Mouse (Mus musculus) intestine, embryonic 16.5 days (tissue): ENCODE measurements around the gene Tenm2. TPM values are rescaled to one million over a fixed set of nuclear protein-coding genes. Genes with fewer than 3 reads are reported as not detected.

Experiments used
- ATAC-seq: fragments of 200-750 bp; cut with Nextera tagmentation; 2 replicates; pipeline ENCODE4 v1.8.0; 2017; ENCODE audit warnings: moderate TSS enrichment, moderate library complexity
- H3K27ac ChIP-seq: fragments of 300-500 bp; sonication (generic); 2 replicates; pipeline ENCODE4 v1.5.1; 2014; ENCODE audit warnings: mild to moderate bottlenecking, low read length
- H3K27me3 ChIP-seq: fragments of 300-500 bp; sonication (generic); replicated peaks from 2 replicates; pipeline ENCODE4 v1.6.1; 2014; ENCODE audit warnings: low read length, control low read depth, mixed read lengths; ENCODE audit not compliant: control insufficient read depth, insufficient read depth
- H3K36me3 ChIP-seq: fragments of 300-500 bp; sonication (generic); 2 replicates; pipeline ENCODE4 v1.6.1; 2014; ENCODE audit warnings: low read length, control low read depth; ENCODE audit not compliant: control insufficient read depth, insufficient read depth
- H3K4me1 ChIP-seq: fragments of 300-500 bp; sonication (generic); 2 replicates; pipeline ENCODE4 v1.6.1; 2014; ENCODE audit warnings: low read length, control low read depth, mixed read lengths; ENCODE audit not compliant: control insufficient read depth, insufficient read depth
- H3K4me2 ChIP-seq: fragments of 300-500 bp; sonication (generic); 2 replicates; pipeline ENCODE4 v1.6.1; 2014; ENCODE audit warnings: low read depth, low read length, control low read depth
- H3K4me3 ChIP-seq: fragments of 300-500 bp; sonication (generic); 2 replicates; pipeline ENCODE4 v1.5.1; 2014; ENCODE audit warnings: mild to moderate bottlenecking, low read length
- H3K9ac ChIP-seq: fragments of 300-500 bp; sonication (generic); 2 replicates; pipeline ENCODE4 v1.6.1; 2014; ENCODE audit warnings: low read depth, low read length
- H3K9me3 ChIP-seq: fragments of 300-500 bp; sonication (generic); 2 replicates; pipeline ENCODE4 v1.6.1; 2016; ENCODE audit warnings: low read length, control low read depth; ENCODE audit not compliant: control insufficient read depth
- WGBS: fragments of 180-500 bp; shearing (Covaris S2); extraction: QIAGEN DNeasy Blood & Tissue Kit; methylation state at CpG from one replicate; pipeline ENCODE4 v1.1.7; 2014; 5-methylcytosine and 5-hydroxymethylcytosine counted together
- polyA plus RNA-seq: library from polyadenylated mRNA; unstranded; fragments of >200 nt; fragmentation: Nextera tagmentation; extraction: Ambion mirVana; gene quantifications from 2 replicates; pipeline ENCODE4 v1.2.1, GENCODE M21; 2015

Gene Tenm2
- polyA plus RNA-seq, 1 experiment from 2014 or later, result 0.70 TPM

DNA sequence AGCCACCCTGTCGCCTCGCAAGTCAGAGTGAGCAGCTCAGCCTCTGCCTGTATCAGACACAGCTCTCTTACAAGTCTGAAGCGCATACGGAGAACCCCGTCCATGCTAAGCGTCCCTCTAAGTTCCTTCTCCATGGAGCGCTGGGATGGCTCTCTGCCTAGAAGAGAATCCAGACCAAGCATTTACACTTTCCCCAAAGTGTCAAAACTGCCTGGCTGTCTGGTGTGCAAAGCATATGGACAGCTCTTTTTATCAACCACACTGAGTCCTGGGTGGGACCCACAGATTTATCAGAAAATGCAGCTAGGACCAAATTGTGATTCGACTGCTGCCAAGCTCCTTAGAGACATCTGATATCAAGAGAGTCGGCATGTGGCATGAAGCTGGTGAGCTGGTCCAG lies 996.9 kb downstream of the Tenm2 start:
- H3K27me3 ChIP-seq, result no peaks in the 10 kb centered on the region
- H3K9ac ChIP-seq, result no peak overlapping the region
- H3K4me1 ChIP-seq, result no peaks in the 10 kb centered on the region
- H3K27ac ChIP-seq, result no peak overlapping the region
- 83% methylated on average over 9 of the region's 9 CpGs for WGBS
- H3K4me2 ChIP-seq, result no peak overlapping the region
- ATAC-seq, result no peak
- H3K9me3 ChIP-seq, result no peaks in the 10 kb centered on the region
- H3K36me3 ChIP-seq, result no peaks in the 10 kb centered on the region
- H3K4me3 ChIP-seq, result no peak overlapping the region

GRCm38 (mm10) chr11:36228654-36229053 lies 1007.1 kb downstream of the Tenm2 start:
- Histone ChIP-seq H3K9me3 (no peaks in the 10 kb centered on the region), H3K9ac (no peak overlapping the region), H3K4me2 (no peak overlapping the region), H3K27ac (no peak overlapping the region), H3K36me3 (no peaks in the 10 kb centered on the region), H3K4me1 (no peaks in the 10 kb centered on the region), H3K27me3 (no peaks in the 10 kb centered on the region), H3K4me3 (no peak overlapping the region)
- 60% methylated on average over 11 of the region's 11 CpGs for WGBS
- no peak for ATAC-seq

DNA sequence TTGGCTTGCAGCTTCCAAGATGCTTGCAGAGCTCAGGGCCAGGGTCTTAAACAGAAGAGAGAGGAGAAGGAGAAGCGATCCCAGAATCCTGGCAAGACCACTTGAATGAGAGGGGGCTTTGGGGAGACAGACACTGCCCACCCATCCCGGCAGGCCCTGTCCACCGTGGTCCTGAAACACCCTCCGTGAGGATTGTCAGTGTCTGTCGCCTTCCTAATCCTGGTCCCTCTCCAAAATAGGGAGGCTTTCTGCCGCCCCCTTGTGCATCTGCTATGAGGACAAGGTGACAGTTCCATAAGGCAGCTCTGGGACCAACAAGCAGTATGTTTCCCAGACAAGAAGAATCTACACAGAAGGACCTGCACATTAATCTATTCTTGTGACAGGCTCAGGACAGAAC lies 1007.6 kb downstream of the Tenm2 start:
- ATAC-seq, result no peak
- H3K36me3 ChIP-seq, result no peaks in the 10 kb centered on the region
- 73% methylated on average over 6 of the region's 6 CpGs for WGBS
- H3K4me2 ChIP-seq, result no peak overlapping the region
- H3K4me3 ChIP-seq, result no peak overlapping the region
- no peaks in the 10 kb centered on the region for H3K9me3 ChIP-seq
- H3K4me1 ChIP-seq, result no peaks in the 10 kb centered on the region
- H3K9ac ChIP-seq, result no peak overlapping the region
- no peak overlapping the region for H3K27ac ChIP-seq
- no peaks in the 10 kb centered on the region for H3K27me3 ChIP-seq

DNA sequence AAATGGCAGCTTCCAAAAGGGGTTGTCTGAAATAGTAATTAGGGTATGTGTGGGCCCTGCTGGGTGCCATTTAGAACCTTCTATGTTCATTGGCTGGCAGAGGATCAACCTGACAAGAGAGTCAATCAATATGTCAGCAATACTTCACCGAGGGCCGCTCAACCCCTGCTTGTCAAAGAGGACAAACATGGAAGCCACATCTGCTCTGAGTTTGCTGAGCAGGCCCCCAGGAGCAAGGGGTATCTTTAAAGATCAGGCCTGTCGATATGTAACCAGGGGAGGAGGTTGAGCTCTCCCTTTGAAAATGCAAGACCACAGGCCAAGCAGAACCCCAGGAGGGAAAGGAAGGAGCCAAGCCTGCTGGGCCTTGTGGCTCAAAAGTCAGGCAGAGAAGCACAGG lies 1009.7 kb downstream of the Tenm2 start:
- 60% methylated on average over 3 of the region's 3 CpGs for WGBS
- no peaks in the 10 kb centered on the region for H3K36me3 ChIP-seq
- ATAC-seq, result no peak

GRCm38 (mm10) chr11:36223716-36224439 lies 1011.9 kb downstream of the Tenm2 start:
- H3K9me3 ChIP-seq, result no peaks in the 10 kb centered on the region
- H3K9ac ChIP-seq, result no peak overlapping the region
- H3K27me3 ChIP-seq, result no peaks in the 10 kb centered on the region
- peaks cover 3% of the 10 kb centered on the region; the same call in 1 of the 2 replicates for H3K4me1 ChIP-seq
- H3K27ac ChIP-seq, result no peak overlapping the region
- H3K4me2 ChIP-seq, result no peak overlapping the region
- H3K4me3 ChIP-seq, result no peak overlapping the region
- 87% methylated on average over 7 of the region's 7 CpGs for WGBS
- ATAC-seq, result no peak
- no peaks in the 10 kb centered on the region for H3K36me3 ChIP-seq

More for the DNA sequence above, 1009.7 kb downstream of the Tenm2 start:
- H3K9me3 ChIP-seq, result no peaks in the 10 kb centered on the region
- no peak overlapping the region for H3K4me3 ChIP-seq
- no peak overlapping the region for H3K9ac ChIP-seq
- H3K4me1 ChIP-seq, result no peaks in the 10 kb centered on the region
- H3K4me2 ChIP-seq, result no peak overlapping the region
- H3K27ac ChIP-seq, result no peak overlapping the region
- no peaks in the 10 kb centered on the region for H3K27me3 ChIP-seq

DNA sequence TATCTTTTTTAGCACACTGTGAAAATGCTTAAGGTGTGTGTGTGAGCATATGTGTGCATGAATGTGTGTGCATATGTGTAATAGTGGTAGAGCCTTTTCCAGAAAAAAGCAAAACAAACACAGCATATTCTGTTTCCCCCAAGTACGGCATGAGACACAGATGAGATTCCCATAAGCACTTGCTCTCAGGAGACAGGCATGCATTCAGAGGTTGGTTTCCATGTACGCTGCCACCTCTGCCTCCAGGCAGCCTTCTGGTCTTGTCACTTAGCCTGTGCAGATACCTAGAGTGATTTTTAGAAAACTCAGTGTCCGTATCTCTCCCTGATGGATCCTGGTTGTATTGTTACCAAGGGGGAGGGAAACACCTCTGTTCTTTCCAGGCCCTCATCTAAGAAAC lies 1013.7 kb downstream of the Tenm2 start:
- no peaks in the 10 kb centered on the region for H3K36me3 ChIP-seq
- no peak overlapping the region for H3K9ac ChIP-seq
- no peak for ATAC-seq
- no peak overlapping the region for H3K27ac ChIP-seq
- H3K27me3 ChIP-seq, result no peaks in the 10 kb centered on the region
- H3K4me1 ChIP-seq, result peaks cover 3% of the 10 kb centered on the region; the same call in 1 of the 2 replicates
- no peak overlapping the region for H3K4me3 ChIP-seq
- WGBS, result 88% methylated on average over 3 of the region's 3 CpGs
- H3K9me3 ChIP-seq, result no peaks in the 10 kb centered on the region
- H3K4me2 ChIP-seq, result no peak overlapping the region

DNA sequence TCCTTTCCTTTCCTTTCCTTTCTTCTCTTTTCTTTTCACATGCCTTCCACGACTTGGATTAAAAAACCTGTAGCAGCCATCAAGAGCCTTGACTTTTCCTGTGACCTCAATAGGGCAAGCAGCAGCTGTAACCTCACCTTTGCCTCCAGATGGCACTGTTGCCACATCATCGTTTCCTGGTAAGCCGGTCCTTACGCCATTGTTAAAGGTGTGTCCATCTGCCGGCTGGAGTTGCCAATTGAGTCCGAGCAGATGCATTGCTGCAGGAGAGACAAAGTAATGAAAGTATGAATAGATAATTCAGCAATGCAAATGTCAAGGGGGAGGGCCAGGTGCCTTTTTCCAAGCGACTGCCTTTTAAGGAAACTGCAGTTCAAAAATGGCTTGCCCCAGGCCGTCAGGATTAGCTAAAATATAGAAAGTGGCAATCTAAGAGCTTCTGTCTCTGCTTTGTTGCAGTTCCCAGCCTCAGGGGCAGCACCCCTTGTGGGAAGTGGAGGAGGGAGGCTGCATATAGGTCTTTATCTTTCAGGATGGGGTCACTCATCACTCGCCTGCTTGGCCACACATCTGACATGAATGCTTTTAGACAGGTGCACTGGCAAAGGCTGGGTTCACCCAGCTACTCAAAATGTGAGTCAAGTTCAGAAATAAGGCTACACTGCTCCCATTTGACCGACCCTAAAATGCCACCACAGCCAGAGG lies 1014.3 kb downstream of the Tenm2 start:
- WGBS, result 15% methylated on average over 10 of the region's 10 CpGs
- Histone ChIP-seq H3K36me3 (no peaks in the 10 kb centered on the region), H3K4me1 (peaks cover 3% of the 10 kb centered on the region; the same call in 1 of the 2 replicates), H3K4me3 (peak overlapping the region; percentile 23), H3K27me3 (no peaks in the 10 kb centered on the region), H3K4me2 (peak overlapping the region; percentile 46), H3K9me3 (no peaks in the 10 kb centered on the region), H3K27ac (no peak overlapping the region), H3K9ac (no peak overlapping the region)
- ATAC-seq, result peak; percentile 79

GRCm38 (mm10) chr11:36220651-36221050 lies 1015.1 kb downstream of the Tenm2 start:
- no peak overlapping the region for H3K9ac ChIP-seq
- ATAC-seq, result no peak
- no peaks in the 10 kb centered on the region for H3K27me3 ChIP-seq
- no peaks in the 10 kb centered on the region for H3K9me3 ChIP-seq
- peaks cover 3% of the 10 kb centered on the region; the same call in 1 of the 2 replicates for H3K4me1 ChIP-seq
- no peaks in the 10 kb centered on the region for H3K36me3 ChIP-seq
- no peak overlapping the region for H3K27ac ChIP-seq
- H3K4me2 ChIP-seq, result no peak overlapping the region
- 27% methylated on average over 5 of the region's 5 CpGs for WGBS
- no peak overlapping the region for H3K4me3 ChIP-seq

- Histone ChIP-seq H3K4me3 (no peak overlapping the region), H3K9ac (no peak overlapping the region), H3K4me1 (peaks cover 3% of the 10 kb centered on the region; the same call in 1 of the 2 replicates), H3K4me2 (no peak overlapping the region), H3K27me3 (no peaks in the 10 kb centered on the region), H3K27ac (no peak overlapping the region), H3K36me3 (no peaks in the 10 kb centered on the region), H3K9me3 (no peaks in the 10 kb centered on the region)
- 89% methylated on average over 4 of the region's 4 CpGs for WGBS
- no peak for ATAC-seq
These were observed 1016.2 kb downstream of the Tenm2 start for GRCm38 (mm10) chr11:36219586-36219985.
